Mouse (Mus musculus) skeletal muscle tissue, postnatal 0 days (tissue): ENCODE data around the gene Rab5a. TPM values are rescaled to one million over a fixed set of nuclear protein-coding genes. Genes with fewer than 3 reads are reported as not detected.

ENCODE experiments used
- polyA plus RNA-seq: library from polyadenylated mRNA; unstranded; fragments of >200 nt; fragmentation: Nextera tagmentation; extraction: Ambion mirVana; gene quantifications from 2 replicates; pipeline ENCODE4 v1.2.1, GENCODE M21; 2015

Gene Rab5a
- 54.3 and 61.8 TPM in 2 replicates for polyA plus RNA-seq

DNA sequence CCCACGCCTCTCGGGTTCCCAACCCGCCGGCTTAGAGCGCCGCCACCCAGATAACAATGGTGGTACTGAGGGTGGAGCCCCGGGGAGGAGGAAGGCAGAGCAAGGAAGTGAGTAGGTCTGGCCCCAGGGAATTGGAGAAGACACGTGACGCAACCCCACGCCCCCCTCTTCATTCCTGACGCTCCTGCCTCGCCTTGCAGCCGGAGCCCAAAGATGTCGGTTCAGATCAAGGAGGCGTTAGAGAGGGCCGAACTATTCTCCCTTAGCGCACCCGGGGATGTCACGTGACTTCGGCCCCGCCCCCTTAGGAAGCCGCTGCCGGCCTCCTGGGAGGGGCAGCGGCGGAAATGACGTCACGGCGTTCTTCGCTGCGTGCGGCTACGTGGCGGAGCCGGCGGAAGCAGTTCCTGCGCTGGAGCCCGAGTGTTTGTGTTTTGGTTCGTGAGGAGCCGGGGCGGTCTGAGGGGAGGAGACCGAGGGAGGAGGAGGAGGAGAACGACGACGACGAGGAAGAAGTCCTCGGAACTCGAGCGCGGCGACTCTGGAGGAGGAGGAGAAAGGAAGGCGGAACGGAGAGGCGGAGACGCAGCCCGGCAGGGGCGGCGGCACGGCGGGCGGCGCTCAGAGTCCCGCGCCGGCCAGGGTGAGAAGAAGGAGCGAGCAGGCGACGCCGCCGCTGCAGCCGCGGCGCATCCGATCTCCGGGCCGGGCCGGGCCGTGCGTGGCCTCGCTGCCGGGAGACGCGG is at the start of gene Rab5a:
Rab5a (plus strand) TSS at position 377 of the 746 bp plus-strand sequence.

DNA sequence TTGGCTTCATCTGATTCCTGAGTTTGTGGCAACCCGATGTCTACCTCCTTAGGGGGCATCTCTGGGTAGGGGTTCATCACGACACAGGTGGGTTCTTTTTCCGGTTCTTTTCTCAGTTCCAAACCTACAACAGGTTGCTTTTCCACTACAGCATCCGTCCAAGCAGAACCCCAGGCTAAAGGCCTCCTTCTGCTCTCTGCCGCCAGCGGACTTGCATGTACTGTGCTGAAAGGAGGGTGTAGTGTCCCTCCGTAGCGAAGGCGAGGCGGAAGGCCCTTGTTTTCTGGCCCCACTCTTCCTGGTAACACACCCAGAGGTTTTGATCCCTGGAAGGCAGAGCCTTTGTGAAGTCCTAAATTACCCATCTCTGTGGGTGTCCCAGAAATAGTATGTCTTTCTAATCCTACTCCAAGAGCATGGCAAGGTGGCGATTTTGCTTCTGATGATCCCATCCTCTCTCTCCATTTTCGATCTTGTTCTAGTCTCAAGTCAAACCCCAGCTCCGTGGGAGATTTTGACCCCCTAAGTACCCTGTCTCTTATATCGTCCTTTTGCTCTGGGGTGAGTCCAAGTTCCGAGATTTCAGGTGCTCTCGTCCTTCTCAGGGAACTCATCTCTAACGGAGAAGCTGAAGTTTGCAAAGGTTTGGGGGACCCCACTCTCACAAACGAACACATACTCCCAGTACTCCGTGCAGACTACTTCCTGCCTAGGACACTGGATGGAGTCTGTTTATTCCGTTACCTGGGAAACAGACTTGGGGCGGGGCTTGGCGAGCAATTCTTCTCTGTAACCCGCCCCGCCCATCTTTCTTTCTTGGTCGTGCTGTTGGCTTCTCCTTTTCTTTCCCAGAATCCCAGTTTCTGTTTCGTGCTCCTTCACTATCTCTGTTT is 16.2 kb upstream of the Rab5a start, which contains the start of gene Efhb:
Efhb (minus strand) TSS at position 719 of the 893 bp plus-strand sequence.

DNA sequence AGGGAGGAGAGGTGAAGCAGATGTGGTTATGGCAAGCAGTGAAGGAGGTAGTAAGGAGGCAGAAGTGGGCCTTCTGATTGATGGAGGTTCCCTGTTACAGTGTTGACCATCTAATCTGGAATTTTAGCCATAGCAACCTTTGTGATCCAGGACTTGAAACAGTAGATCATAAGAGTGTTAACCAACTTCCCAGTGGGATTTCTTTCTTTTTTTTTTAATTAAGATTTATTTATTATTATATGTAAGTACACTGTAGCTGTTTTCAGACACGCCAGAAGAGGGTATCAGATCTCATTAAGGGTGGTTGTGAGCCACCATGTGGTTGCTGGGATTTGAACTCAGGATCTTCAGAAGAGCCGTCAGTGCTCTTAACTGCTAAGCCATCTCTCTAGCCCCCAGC is 60.3 kb downstream of the Rab5a start, which contains the start of gene Pp2d1:
Pp2d1 (minus strand) TSS at position 101 of the 400 bp plus-strand sequence.

Other genes starting within 250 kb of the Rab5a start
- gene Efhb, start 15.9 kb upstream of the Rab5a start, polyA plus RNA-seq, result 0.37 and 0.43 TPM in 2 replicates
- 0.07 and 0.10 TPM in 2 replicates for gene Pp2d1, start 60.2 kb downstream of the Rab5a start, polyA plus RNA-seq
- gene Kat2b, start 87.6 kb downstream of the Rab5a start, polyA plus RNA-seq, result 5.8 and 6.0 TPM in 2 replicates
- 7.4 and 8.3 TPM in 2 replicates for gene Sgo1, start 210.1 kb downstream of the Rab5a start, polyA plus RNA-seq